Mouse (Mus musculus) brain, embryonic 14.5 days (tissue): ENCODE results near the gene Clip1. TPM values are rescaled to one million over a fixed set of nuclear protein-coding genes. Genes with fewer than 3 reads are reported as not detected.

Source experiments
- DNase-seq: peaks from one replicate; pipeline ENCODE4 v3.0.0-alpha.2; 2011; ENCODE audit warnings: low read depth
- CTCF ChIP-seq: fragments of 200-500 bp; IDR thresholded peaks from 2 replicates; pipeline ENCODE4 v1.5.1; 2012; ENCODE audit warnings: inconsistent platforms, mild to moderate bottlenecking, moderate library complexity, borderline replicate concordance; ENCODE audit not compliant: insufficient read depth, insufficient read length; ENCODE audit errors: extremely low read depth
- POLR2A ChIP-seq: fragments of 200-500 bp; IDR thresholded peaks from 2 replicates; pipeline ENCODE4 v1.6.1; 2012; ENCODE audit warnings: mild to moderate bottlenecking, inconsistent platforms, borderline replicate concordance; ENCODE audit not compliant: poor library complexity, insufficient read depth, insufficient read length, severe bottlenecking; ENCODE audit errors: extremely low read depth
- polyA plus RNA-seq: library from polyadenylated mRNA; depleted of rRNA; stranded (reverse); fragments of >200 nt; gene quantifications from 2 replicates; pipeline ENCODE4 v1.2.3, GENCODE M21; 2012

The Clip1 gene
- polyA plus RNA-seq, 1 experiment: 94.8 TPM

DNA sequence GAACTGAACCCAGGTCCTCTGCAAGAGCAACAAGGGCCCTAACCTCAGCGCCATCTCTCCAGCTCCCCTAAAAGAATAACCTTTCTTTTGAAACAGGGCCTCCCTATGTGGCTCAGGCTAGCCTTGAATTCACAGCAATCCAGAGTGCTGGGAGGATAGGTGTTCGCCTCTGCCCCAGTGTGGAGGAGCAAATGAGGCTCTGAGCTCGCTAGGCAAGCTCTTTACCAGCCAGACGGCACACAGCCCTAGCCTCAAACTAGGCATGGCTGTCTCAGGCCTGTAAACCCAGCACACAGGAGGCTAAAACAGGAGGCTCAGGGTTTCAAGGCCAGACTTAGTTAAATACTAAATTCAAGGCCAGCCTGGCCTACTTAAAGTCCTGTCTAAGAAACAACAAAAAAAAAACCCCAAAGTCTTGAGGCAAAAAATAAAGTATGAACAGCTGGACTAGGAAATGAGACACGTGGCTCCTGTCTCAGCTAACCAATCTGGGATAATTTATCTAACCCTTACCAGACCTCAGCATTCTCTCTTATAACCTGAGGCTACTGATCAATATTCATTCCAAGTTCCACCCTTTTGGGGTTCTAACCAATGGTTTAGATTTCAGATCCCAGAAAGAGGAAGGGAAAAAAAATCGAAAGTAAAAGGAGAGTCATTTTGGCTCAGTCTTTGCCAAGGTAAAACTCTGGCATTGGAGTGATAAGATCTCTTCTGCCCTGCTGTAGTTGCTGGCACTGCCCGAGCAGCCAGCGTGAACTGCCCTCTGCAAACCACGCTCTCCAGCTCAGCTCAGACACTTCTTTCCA lies 14.2 kb downstream of the Clip1 start:
- no peak for TF ChIP-seq CTCF
- TF ChIP-seq POLR2A: no peak
- DNase-seq: no peak

DNA sequence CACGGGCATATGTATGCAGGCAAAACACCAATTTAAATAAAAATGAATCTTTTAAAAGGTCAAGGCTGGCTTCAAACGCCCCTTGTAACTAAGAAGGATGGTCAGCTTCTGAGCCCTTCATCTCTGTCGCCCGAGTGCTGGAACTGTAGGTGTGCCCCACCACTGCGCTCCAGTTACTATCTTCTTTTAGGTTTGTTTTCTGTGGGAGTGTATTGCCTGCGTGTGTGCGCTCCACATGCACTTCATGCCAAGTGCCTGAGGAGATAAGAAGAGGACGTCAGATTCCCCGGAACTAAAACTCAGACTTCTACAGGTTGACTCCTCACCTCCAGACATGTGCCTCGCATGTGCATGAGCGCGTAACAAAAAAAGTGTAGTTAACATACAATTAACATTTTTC lies 16.5 kb downstream of the Clip1 start:
- DNase-seq: no peak
- TF ChIP-seq CTCF (no peak), POLR2A (no peak)

- DNase-seq: no peak
- no peak for TF ChIP-seq POLR2A
- no peak for TF ChIP-seq CTCF
Observed at GRCm38 (mm10) chr5:123665956-123666355, 18.5 kb downstream of the Clip1 start.

GRCm38 (mm10) chr5:123664329-123664728 lies 20.1 kb downstream of the Clip1 start:
- no peak for DNase-seq
- TF ChIP-seq CTCF (no peak), POLR2A (no peak)

- TF ChIP-seq POLR2A (no peak), CTCF (no peak)
- no peak for DNase-seq
Observed at GRCm38 (mm10) chr5:123662059-123662458, 22.4 kb downstream of the Clip1 start.

GRCm38 (mm10) chr5:123661602-123662001 lies 22.8 kb downstream of the Clip1 start:
- no peak for DNase-seq
- no peak for TF ChIP-seq POLR2A
- TF ChIP-seq CTCF: no peak

DNA sequence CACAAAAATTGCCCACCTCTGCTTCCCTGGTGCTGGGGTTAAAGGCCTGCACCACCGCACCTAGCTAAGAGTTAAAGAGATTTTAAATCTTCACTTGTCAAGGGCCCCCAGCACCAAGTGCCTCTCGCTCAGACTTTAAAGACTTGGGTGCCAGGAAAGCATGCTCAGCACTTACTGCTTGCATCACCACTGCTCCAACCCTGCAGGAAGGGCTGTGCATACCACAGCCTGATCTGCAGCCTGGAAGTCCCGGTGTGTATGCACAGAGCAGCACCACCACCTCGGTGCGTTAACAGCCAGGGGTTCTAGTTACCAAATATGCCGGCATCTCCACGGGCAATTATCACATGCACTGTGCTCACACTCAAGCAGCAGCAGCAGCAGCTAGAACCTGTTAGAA lies 26.8 kb downstream of the Clip1 start:
- TF ChIP-seq POLR2A (no peak), CTCF (no peak)
- DNase-seq: no peak

- DNase-seq: no peak
- TF ChIP-seq POLR2A (no peak), CTCF (no peak)
Observed at GRCm38 (mm10) chr5:123654937-123655336, 29.5 kb downstream of the Clip1 start.

DNA sequence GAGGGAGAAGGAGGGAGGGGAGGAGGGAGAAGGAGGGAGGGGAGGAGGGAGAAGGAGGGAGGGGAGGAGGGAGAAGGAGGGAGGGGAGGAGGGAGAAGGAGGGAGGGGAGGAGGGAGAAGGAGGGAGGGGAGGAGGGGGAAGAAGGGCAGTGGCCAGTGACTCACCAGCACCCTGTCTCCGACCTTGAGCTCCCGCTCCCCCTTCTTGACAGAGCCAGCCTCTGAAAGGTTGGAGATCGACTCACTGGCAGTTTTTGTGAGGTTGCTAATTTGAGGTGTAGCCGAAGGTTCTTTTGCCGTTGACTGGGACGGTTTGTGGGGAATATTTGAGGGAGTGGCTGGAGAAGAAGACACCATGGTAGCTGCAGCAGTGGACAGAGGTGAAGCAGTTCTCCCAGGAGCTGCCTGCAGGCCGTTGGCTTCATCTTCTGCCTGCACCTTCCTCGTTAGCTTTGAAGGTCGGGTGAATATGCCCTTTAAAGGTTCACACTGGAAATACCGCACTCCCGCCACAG lies 31.1 kb downstream of the Clip1 start:
- no peak for DNase-seq
- no peak for TF ChIP-seq CTCF
- TF ChIP-seq POLR2A: no peak

DNA sequence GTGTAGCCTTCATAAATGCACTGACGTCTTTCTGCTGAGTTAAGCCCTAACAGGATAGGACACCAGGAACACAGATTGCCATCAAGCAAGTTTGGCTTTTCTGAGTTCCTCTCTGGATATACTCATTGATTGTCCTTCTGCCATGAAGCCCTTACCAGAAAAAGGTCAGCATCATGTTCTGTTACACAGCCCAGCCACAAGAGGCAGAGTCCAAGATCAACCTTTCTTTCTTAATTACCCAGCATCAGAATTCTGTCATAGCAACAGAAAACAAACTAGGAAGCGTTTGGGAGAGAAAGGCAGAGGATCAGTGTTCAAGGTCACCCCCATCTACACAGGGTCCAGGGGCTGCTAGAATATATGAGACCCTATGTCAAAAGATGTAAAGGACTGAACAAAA lies 33.6 kb downstream of the Clip1 start:
- DNase-seq: no peak
- TF ChIP-seq CTCF: no peak
- TF ChIP-seq POLR2A: no peak

DNA sequence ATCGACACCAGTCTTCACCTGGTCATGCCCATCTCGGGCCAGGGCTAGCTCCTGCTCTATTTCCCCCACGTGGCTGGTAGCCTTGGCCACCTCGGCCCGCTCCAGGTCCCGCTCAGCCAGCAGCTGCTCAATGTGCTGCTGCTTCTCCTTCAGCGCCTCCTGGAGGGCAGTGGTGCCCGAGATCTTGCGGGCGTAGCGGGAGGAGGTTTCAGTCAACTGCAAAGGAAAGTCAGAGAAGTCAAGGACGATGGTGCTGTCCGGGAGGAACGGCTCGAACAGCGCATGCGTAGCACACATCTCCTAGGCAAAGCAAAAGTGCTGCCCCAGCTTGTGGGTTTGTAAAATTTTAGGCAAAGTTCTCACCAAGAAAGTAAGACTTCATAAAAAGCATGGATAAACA lies 42.0 kb downstream of the Clip1 start:
- TF ChIP-seq POLR2A: no peak
- TF ChIP-seq CTCF: no peak
- no peak for DNase-seq
